Mouse (Mus musculus): ENCODE data around the gene Olfr1396.
"Not testable (repeated sequence)": the region's sequence is repeated elsewhere in the genome, so short reads cannot be mapped to it uniquely, and the experiment has no call there.

Gene Olfr1396

DNA sequence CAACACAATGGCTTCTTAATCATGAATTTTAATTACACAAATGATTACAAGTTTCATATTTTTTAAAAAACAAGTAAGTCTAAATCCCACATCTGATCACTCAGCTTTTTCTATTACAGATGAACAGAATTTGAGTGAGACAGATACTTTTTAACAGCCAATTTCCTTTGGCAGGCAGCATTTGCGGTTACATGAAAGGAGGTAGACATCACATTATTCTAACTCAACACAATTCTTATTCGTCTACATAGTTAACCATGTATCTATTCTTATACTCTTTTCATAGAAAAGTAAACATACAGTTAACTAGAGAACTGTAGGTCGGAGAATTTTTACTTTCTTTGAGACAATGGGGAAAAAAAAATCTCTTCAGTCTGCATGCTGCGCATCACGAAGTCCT lies 24.1 kb downstream of the Olfr1396 start:
- DNase-seq (ENCODE audit: low read depth): no peak

DNA sequence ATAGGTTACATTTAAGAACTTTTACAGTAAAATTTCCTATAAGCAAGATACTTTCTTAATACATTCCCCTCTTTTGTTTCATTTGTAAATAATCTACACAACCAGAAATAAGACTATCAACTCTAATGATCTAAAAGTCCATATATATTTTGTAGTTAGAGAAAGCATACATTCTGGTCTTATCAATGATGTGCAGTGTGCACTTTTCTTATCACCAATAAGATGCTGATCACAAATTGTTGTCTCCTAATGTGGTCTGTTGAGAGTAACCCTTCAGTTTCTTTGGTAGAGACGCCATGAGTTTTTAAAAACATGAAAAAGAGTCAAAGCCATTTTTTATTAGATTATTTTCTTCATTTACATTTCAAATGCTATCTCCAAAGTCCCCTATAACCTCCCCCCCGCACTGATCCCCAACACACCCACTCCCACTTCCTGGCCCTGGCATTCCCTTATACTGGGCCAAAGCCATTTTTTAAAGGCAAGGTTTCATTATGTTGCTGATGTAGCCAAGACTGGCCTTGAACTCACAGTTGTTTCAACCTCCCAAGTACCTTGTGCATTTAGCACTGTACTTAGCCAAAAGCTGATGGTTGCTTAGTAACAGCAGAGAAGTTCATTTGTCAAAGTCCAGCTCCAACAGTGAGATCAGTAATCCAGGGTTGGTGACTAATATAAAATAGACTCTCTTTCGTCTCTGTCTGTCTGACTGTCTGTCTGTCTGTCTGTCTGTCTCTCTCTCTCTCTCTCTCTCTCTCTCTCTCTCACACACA lies 24.8 kb downstream of the Olfr1396 start:
- no peak for DNase-seq (ENCODE audit: low read depth)

DNA sequence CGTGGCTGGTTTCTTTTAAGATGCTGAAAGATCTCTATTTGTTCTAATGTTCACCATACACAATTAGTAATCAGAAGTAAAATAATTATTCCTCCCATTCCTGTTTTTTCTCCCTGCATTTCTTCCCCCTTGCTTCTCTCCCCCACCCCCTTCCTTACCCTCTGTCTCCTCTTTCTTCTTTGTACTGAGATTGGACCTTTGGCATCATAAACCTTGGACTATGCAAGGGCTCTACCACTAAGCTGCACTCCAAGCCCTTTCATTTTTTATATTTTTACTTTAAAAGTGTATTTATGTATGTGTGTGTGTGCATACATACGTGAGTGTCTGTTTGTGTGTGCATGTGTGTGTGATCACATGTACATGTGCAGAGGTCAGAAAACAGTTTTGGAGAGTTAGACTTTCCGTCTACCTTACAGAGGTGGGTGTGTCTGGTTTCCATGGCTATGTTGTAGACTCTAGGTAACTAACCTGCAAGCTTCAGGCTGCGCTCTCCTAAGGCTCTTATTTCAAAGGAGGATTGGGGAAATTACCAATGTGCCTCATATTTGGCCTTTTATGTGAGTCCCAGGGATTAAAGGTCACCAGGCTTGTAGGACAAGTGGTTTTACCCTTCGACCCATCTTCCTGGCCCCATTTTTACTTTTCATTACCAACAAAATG lies 25.6 kb downstream of the Olfr1396 start:
- no peak for DNase-seq (ENCODE audit: low read depth)

DNA sequence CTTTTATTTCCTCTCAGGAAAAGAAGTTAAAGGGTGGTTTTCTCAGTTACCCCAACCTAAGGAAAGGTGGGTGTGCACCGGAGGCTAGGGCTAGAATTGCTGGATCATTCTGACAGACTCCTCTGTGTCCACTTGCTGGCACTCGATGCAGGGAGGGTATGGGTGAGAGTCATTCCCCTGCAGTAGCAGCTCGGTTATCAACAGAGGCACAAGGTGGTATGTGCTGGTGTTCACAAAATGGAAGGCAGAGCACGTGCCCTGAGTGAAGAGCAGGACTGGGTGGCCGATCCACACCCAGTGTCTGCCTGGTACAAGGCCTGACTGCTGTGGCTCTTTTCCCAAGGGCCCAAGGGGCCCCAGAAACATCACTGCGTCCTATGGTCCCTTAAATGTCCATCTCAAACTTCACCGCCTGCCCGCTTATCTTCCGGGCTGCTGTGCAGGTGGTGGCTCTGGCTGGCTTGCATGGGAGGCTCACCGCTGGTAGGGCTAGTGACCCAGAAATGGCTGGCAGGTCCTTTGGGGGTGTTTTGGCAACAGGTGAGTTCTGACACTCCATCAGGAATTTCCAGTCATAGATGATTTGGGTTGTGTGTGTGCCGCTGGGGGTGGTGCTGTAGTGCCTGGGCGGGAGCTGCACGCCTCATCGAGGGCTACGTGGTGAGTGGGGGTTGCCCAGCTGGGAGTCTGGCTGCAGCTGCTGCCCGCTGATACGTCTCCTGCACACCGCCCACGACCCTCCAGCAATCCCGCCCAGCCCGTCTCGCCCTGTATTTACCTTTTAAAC lies 26.7 kb downstream of the Olfr1396 start:
- peak; percentile 58 for DNase-seq (ENCODE audit: low read depth)

DNA sequence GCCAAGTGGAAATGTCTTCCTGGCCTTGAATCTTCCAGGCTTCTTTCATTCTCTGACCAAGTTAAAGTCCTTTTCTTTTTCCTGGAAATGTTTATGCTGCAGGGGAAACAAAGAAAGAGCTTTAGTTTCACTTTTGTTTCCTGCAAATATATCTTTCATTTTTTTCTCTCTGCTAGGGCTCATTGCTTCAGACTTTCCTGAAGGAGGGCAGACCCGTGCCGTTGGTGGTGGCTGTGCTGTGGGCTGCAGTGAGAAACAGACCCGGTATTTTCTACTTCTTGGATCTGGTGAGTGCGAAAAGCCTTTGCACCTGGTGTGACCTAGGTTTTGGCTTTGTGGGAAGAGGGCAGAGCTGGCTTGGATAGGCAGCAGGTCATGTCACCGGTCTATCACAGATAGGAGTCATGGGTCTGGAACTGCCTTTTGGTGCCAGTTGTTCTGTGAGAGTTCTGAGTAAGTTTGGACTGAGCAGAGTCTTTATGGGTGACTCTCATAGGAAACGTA lies 27.8 kb downstream of the Olfr1396 start:
- no peak for DNase-seq (ENCODE audit: low read depth)

DNA sequence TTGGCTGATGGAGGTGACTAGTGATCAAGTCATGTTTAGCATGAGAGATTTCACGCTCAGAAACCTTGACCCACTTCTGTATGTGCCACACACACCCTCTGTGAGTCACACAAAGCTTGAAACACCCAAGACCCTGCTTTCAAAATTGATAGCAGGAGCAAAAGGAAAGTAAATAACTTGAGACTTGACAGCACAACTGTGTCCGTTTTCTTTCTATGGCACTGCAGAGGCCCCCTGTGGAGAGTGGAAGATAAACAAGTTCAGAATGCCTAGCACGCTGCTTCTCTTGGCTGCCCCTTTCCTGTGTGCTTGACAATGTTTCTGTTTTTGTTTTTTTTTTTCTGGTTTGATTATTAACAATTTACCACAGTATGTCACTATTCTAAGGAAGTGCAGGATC lies 29.8 kb downstream of the Olfr1396 start:
- peak; percentile 77 for DNase-seq (ENCODE audit: low read depth)

DNA sequence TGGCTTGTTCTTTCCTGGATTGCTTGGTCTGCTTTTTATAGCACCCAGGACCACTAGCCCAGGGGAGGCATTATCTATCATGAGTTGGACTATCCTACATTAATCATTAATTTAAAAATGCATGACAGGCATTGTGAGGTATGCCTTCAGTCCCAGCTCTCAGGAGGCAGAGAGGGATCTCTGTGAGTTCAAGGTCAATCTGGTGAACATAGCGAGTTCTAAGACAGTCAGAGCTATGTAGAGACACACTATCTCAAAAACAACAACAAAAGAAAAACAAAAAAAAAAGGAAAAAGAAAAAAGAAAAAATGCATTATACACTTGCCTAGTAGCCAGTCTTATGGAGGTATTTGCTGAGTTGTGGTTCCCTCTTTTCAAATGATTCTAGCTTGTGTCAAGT lies 30.3 kb downstream of the Olfr1396 start:
- no peak for DNase-seq (ENCODE audit: low read depth)

DNA sequence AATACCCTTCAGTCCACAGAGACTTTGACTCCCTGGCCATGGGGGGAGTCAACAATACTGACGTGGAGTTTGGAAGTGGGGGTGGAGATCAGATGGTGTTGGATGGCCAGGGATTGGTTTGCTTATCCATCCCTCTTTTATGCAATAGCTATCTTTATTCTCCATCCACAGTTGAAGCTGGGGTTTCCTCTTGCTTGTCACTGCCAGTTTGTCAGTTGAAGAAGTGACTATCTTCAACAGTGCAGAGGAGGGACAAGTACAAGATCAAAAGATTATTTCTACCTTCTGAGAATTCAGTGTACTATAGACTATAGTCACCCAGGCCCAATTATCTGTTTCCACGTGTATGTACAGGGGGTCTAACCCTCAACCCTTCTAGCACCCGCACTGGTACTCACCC lies 30.9 kb downstream of the Olfr1396 start:
- DNase-seq (ENCODE audit: low read depth): peak; percentile 77

DNA sequence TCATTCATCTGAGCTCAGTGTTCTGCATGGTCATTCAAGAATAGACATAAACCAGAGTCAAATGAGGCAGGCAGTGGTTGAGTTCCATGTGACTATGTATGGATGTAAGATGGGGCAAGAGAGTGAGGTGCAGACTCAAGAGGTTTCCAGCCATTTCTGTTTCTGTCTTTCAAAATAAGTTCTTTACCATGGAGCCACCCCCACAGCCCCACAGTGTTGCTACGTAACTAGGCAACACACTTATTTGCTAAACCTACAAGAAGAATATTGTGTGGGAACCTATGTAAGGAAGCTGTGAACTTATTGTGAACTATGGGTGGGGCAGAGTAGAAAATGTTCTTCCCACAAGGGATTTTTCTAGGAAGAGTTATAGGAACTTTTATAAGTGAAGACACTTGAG lies 31.5 kb downstream of the Olfr1396 start:
- no peak for DNase-seq (ENCODE audit: low read depth)

DNA sequence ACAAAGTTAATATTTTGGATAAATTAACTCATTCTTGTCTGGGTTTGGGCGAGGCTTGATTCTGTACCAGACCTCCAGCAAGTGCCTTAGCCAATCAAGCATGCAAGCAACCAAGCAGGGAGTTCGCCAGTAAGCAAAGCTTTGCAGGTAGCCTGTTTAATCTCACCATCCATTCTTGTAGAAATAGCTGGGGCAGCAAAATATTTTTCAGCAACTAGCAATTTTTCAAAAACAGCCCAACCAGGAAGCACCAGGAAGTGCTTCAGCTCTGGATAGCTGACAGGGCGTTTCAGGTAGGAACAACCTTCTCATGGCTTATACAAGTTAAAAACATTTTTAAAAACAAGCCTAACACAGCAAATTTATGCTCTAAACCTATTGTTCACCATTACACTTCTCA lies 32.8 kb downstream of the Olfr1396 start:
- DNase-seq (ENCODE audit: low read depth): no peak

DNA sequence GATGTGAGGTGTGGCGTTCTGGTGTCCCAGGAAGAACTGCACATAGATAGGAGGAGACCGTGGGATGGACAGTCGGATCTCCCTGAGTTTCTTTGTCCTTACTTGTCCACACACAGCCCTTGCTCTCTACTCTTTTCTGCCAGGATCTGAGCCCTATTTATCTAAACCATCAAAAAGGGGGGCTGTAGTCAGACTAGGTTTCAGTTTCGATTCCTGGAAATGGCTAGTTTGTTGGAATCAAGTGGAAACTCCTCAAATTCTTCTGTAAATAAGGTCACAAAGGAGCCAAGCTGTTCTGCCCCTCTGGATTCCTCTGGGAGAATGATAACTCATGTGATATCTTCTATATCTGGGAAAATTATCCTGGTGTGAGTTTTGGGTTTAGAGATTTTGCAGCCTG lies 33.3 kb downstream of the Olfr1396 start:
- no peak for DNase-seq (ENCODE audit: low read depth)

DNA sequence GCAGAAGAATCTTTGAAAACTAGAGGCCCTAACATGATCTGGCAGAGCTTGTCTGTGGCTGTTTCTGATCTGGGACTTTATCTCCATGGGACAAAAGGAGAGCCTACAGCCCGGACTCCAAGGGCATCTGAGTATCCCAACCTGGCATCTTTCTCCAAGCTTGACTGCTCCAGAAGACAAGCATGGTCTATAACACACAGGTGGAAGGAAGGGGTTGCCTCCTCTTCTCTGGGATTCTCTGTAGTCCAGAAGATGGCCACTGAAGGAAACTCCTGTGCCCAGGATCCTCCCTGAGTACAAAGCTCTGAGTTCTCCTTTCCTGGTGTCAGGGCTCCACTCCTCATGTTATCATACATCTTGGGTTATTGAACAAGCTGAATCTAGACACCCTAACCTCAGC lies 34.0 kb downstream of the Olfr1396 start:
- DNase-seq (ENCODE audit: low read depth): no peak

DNA sequence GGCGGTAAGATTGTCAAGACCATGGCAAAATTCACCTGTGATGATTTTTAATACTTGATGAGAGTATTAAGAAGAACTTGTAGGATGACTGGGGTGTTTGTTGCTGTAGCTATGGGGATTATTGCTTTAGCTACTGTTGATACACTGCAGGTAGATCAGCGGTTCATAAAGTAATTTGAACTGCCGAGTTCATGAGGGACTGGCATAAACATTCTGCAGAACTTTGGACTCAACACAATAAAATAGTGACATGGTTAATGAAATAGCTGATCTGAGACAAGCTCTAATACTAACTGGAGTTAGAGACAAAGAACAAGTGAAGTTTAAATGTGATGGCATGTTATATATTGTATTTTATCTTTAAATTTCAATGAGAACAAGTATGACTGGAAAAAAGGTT lies 36.0 kb downstream of the Olfr1396 start:
- DNase-seq (ENCODE audit: low read depth): no peak

DNA sequence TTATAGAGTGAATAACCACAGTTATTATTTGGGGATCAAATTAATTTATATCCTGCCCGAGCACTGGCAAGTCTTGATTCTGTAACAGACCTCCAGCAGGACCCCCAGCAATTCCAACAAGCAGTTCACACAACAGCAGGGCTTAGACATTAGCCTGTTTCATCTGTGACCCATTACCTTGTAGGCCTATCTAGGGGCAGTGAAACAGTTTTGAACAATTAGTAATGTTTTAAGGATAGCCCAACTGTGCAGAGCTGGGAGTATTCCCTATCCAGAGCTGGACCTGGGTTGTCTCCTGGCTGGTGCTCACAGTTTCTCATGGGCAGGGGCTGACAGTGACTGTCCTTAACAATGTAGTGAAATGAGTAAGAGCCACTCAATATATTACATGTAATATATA lies 37.7 kb downstream of the Olfr1396 start:
- no peak for DNase-seq (ENCODE audit: low read depth)

DNA sequence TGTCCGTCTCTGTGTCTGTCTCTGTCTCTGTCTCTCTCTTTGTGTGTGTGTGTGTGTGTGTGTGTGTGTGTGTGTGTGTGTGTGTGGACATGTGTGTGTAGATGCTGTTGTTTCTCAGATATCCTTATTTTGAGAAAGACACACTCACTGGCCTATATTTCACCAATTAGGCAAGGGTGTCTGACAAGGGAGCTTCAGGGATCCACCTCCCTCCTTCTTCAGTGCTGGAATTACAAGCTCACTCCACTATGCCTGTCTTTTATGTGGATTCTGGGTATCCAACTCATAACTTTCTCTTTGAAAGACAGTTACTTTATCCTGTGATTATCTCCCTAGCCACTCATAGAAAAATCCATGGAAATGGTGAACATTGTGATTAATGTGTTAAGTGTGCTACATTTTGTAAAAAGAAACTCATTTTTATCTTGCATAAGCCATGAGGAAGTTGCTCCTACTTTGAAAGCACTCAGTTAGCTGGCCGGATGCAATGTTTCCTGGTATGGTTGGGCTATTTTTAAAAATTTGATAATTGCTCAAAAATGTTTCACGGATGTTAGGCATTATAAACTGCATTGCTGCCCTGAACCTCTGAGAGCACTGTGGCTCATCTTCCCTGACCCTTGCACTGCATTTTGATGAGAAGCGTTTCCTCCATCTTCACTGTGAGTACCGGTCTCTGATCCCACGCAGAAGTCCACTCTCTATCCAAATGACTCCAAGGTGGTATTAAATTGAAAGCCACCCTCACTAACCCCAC lies 38.5 kb downstream of the Olfr1396 start, which contains the start of gene Ifi47:
Gene Ifi47 (plus strand): TSS at position 587 of the 757 bp plus-strand sequence.
- peak; percentile 92 for DNase-seq (ENCODE audit: low read depth)

DNA sequence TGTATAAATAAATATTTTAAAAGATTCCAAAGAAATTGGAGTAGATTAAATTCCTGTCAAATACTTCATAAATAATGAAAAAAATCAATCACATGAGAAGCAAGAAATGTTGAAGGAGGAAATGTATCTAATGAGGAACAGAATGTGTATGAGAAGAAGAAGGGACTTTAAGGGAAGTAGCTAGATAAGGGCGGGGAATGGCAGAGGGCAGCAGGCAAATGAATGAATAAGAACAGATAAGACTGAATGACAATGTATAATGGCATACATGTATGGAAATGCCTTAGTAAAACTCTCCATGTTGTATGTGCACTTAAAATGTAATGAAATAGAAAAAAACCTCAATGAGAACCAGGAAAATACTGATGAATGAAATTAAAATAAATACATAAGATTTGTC lies 46.3 kb downstream of the Olfr1396 start:
- no peak for DNase-seq (ENCODE audit: low read depth)

DNA sequence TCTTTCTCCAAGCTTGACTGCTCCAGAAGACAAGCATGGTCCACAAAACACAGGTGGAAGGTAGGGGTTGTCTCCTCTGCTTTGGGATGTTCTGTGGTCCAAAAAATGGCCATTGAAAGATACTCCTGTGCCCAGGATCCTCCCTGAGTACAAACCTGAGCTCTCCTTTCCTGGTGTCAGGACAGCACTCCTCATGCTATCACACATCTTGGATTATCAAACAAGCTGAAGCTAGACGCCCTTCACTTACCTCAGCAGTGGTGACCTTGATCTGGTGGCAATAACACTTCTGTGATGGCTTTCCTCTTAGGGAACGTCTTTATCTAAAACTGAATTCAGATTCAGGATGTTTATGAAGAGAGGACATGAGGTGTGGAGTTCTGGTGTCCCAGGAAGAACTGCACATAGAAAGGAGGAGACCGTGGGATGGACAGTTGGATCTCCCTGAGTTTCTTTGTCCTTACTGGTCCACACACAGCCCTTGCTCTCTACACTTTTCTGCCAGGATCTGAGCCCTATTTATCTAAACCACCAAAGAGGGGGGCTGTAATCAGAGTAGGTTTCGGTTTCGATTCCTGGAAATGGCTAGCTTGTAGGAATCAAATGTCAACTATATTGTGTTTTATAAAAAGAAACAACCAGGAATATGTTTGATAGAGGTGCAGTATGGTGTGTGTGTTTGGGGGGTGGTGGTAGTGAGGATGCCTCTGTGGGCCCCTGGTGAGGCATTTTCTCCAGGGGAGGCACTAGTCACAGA lies 50.8 kb downstream of the Olfr1396 start, which contains the start of gene Tgtp2:
Gene Tgtp2 (minus strand): TSS at position 494 of the 757 bp plus-strand sequence.
- peak; percentile 54 for DNase-seq (ENCODE audit: low read depth)

DNA sequence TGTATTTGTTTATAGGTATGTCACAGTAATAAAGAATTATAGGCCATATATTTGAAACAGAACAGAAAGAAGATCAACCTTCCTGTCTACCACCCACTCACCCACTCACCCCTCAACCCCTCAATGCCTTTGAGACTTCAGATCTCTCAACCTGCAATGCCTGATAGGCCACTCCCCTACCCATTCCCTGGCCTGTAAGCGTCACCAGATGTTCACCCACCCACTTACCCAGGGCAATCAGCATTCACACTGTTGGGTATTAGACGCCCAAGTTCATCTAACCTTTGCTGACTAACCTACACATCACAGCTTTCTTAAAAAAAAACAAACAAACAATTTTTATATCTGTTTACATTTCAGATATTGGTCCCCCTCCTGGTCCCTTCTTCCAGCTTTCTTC lies 52.8 kb downstream of the Olfr1396 start:
- not testable (repeated sequence) for DNase-seq (ENCODE audit: low read depth)

DNA sequence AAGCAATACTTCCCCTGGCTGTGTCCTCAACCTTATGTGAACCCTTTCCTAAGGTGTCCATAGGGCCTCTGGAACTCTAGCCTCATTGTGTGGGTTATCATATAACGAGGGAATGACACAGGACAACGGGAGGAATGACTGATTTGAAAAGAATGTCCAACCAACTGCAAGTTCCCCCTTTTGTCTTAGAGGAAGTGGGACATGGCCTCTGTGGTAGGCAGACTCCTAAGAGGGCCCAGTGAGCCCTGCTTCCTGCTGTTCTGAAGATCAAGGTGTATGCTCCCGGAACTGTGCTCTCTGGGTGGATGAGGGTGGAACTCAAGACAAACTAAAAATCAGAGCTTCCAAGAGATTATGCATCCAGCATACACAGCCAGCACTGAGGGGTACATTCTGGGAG lies 54.6 kb downstream of the Olfr1396 start:
- not testable (repeated sequence) for DNase-seq (ENCODE audit: low read depth)
